Comparison of ENCODE assay signal across 17 mouse cellular contexts in genomic region chr9:104853701-104854100, GRCm38 (mm10).
DNase-seq lines count a peak whose midpoint lies in the region; ATAC-seq and TF ChIP-seq lines count a peak whose summit lies in the region.
"Had no signal": no experiment of that assay in that cellular context is flagged by ENCODE, and none has a peak within 500 bp of the region (broad histone marks: within the 10 kb centered on the region; RNA-seq: fewer than 3 reads in every experiment).

No protein-coding gene starts in this region.

- no peaks in the 10 kb centered on the region for H3K27me3 ChIP-seq in forebrain, embryonic 15.5 days
- no peaks in the 10 kb centered on the region for H3K27me3 ChIP-seq in limb, embryonic 12.5 days
- H3K27me3 ChIP-seq: CH12.LX; embryonic facial prominence, embryonic 13.5 days; heart, embryonic 13.5 days; hindbrain, embryonic 15.5 days; Patski had no signal

- TF ChIP-seq CTCF in brain, embryonic 14.5 days (IDR thresholded peaks at IDR 0.05; ENCODE audit: borderline replicate concordance, extremely low read depth, insufficient read depth, insufficient read length) = no peak

- intact Hi-C loops in left cerebral cortex, postnatal 4 days (cut with DNase I) = no loop called here
- intact Hi-C loops in left cerebral cortex, postnatal 25 days (cut with DNase I) = no loop called here

- peaks cover 4% of the 10 kb centered on the region; the same call in 1 of the 2 replicates for H3K4me1 ChIP-seq in forebrain, embryonic 15.5 days
- peaks cover 7% of the 10 kb centered on the region; the same call in 1 of the 2 replicates for H3K4me1 ChIP-seq in limb, embryonic 12.5 days (replicated peaks)
- H3K4me1 ChIP-seq: embryonic facial prominence, embryonic 13.5 days; heart, embryonic 13.5 days; hindbrain, embryonic 15.5 days had no signal

- H3K4me2 ChIP-seq in forebrain, embryonic 15.5 days (replicated peaks) = no peak overlapping the region
- no peak overlapping the region for H3K4me2 ChIP-seq in limb, embryonic 12.5 days
- H3K4me2 ChIP-seq: embryonic facial prominence, embryonic 13.5 days; heart, embryonic 13.5 days; hindbrain, embryonic 15.5 days had no signal

- no peak overlapping the region for H3K9ac ChIP-seq in forebrain, embryonic 15.5 days (replicated peaks)
- H3K9ac ChIP-seq in limb, embryonic 12.5 days (replicated peaks) = no peak overlapping the region
- H3K9ac ChIP-seq: embryonic facial prominence, embryonic 13.5 days; heart, embryonic 13.5 days; hindbrain, embryonic 15.5 days had no signal

- no peak overlapping the region for H3K4me3 ChIP-seq in forebrain, embryonic 15.5 days
- H3K4me3 ChIP-seq in limb, embryonic 12.5 days (replicated peaks) = no peak overlapping the region
- H3K4me3 ChIP-seq: embryonic facial prominence, embryonic 13.5 days; heart, embryonic 13.5 days; hindbrain, embryonic 15.5 days had no signal

- peak; percentile 97 for ATAC-seq in forebrain, embryonic 15.5 days (replicated peaks)
- ATAC-seq in limb, embryonic 12.5 days (ENCODE audit: insufficient number of reproducible peaks, insufficient read depth, low FRiP score, low TSS enrichment, low read depth) = peak; percentile 66; the same call in 1 of the 2 replicates
- ATAC-seq: activated CD4-positive, CD25-positive, alpha-beta regulatory T cell, adult 4 months; Patski had no signal

- no peaks in the 10 kb centered on the region for H3K9me3 ChIP-seq in forebrain, embryonic 15.5 days
- H3K9me3 ChIP-seq in limb, embryonic 12.5 days = no peaks in the 10 kb centered on the region
- H3K9me3 ChIP-seq: embryonic facial prominence, embryonic 13.5 days; heart, embryonic 13.5 days; hindbrain, embryonic 15.5 days had no signal

- H3K27ac ChIP-seq in forebrain, embryonic 15.5 days (replicated peaks) = peak overlapping the region; percentile 46; the same call in 1 of the 2 replicates
- no peak overlapping the region for H3K27ac ChIP-seq in limb, embryonic 12.5 days
- H3K27ac ChIP-seq: embryonic facial prominence, embryonic 13.5 days; heart, embryonic 13.5 days; hindbrain, embryonic 15.5 days had no signal

- peak; percentile 2 for DNase-seq in left cerebral cortex, postnatal 4 days
- DNase-seq in left cerebral cortex, postnatal 25 days (ENCODE audit: low spot score in 2 of 2) = no peak
- DNase-seq in brain, embryonic 14.5 days (ENCODE audit: low read depth) = peak; percentile 93
- DNase-seq in urinary bladder, postnatal 10 days (ENCODE audit: low spot score) = no peak
- DNase-seq: adrenal gland, postnatal 14 days; cerebellum, adult 18-20 months; cerebellum, adult 9-11 months; cerebellum, postnatal 36 days; gastrocnemius, postnatal 14 days had no signal

- no peak for TF ChIP-seq POLR2A in brain, embryonic 14.5 days (IDR thresholded peaks at IDR 0.05; ENCODE audit: borderline replicate concordance, extremely low read depth, insufficient read depth, insufficient read length, poor library complexity, severe bottlenecking)

- WGBS in forebrain, embryonic 15.5 days = 26% methylated on average over 3 of the region's 3 CpGs
- 35% methylated on average over 3 of the region's 3 CpGs for WGBS in limb, embryonic 12.5 days

- H3K36me3 ChIP-seq in forebrain, embryonic 15.5 days = no peaks in the 10 kb centered on the region
- no peaks in the 10 kb centered on the region for H3K36me3 ChIP-seq in limb, embryonic 12.5 days
- H3K36me3 ChIP-seq: embryonic facial prominence, embryonic 13.5 days; heart, embryonic 13.5 days; hindbrain, embryonic 15.5 days had no signal

Comparison
In these comparisons a context has a peak if more than half of its experiments do, and no peak if none do; other contexts are left out.
1. DNase-seq: peak in left cerebral cortex, postnatal 4 days (single experiment) and brain, embryonic 14.5 days (single experiment); none in left cerebral cortex, postnatal 25 days (0 of 2) and urinary bladder, postnatal 10 days (single experiment).